Mouse (Mus musculus) ES-E14 (cell line): Measurements from ENCODE around the gene Frmd6.

ENCODE experiments used
- CHD2 ChIP-seq: IDR thresholded peaks from 2 replicates; pipeline ENCODE4 v1.6.1; 2014; ENCODE audit warnings: mild to moderate bottlenecking, low read depth, low read length, inconsistent platforms
- HCFC1 ChIP-seq: IDR thresholded peaks from 2 replicates; pipeline ENCODE4 v1.6.1; 2012; ENCODE audit warnings: low read length, inconsistent platforms, borderline replicate concordance; ENCODE audit not compliant: insufficient read depth
- MAFK ChIP-seq: IDR thresholded peaks from 2 replicates; pipeline ENCODE4 v1.6.1; 2014; ENCODE audit warnings: mild to moderate bottlenecking, low read depth, low read length, inconsistent platforms; ENCODE audit not compliant: insufficient read depth
- ZC3H11A ChIP-seq: IDR thresholded peaks from 2 replicates; pipeline ENCODE4 v1.6.1; 2012; ENCODE audit warnings: low read depth, mild to moderate bottlenecking, inconsistent platforms, low read length, borderline replicate concordance
- ZNF384 ChIP-seq: IDR thresholded peaks from 2 replicates; pipeline ENCODE4 v1.6.1; 2012; ENCODE audit warnings: low read depth, low read length, inconsistent platforms

DNA sequence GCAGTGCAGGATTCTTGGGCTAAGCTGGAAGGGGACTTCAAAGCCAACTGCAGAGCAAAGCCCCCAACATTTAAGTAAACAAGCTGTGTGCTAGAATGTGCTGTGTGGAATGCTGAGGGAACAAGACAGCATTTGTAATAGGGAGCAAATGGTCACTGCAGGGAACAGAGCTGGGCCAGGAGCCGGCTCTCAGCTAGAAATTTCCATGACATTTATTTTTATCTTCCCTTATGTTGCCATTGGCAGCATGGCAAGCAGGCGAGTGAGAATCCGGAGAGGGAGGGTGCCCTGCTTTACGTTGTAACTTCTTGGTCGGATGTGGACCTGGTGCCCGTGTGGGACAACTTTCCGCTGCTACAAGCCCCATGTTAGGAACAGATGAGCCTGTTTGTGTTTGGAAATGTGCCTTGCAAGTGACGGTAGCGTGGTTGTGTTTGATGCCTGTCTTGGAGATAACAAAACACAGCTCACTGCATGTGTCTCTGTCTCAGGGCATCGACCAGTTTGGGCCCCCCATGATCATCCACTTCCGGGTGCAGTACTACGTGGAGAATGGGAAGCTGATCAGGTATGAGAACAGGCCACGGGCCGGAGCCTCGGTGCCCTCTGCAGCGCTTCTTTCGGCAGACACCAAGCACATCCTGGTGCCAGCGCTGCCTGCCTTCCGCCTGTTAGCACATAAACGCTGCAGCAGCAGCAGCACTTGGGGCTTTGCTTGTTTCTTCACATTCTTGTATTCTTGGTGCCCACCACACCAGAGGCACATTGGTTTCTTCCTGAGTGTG lies 52.8 kb downstream of the Frmd6 start:
- TF ChIP-seq CHD2 = no peak
- TF ChIP-seq HCFC1 = no peak
- no peak for TF ChIP-seq ZNF384
- TF ChIP-seq MAFK = no peak
- TF ChIP-seq ZC3H11A = no peak
